Comparison of ENCODE assay signal across 13 mouse cellular contexts in genomic region chr6:141474696-141475095, GRCm38 (mm10). TPM values are rescaled to one million over a fixed set of nuclear protein-coding genes. Genes with fewer than 3 reads are reported as not detected.
DNase-seq lines count a peak whose midpoint lies in the region; ATAC-seq and TF ChIP-seq lines count a peak whose summit lies in the region.
"Had no signal": no experiment of that assay in that cellular context is flagged by ENCODE, and none has a peak within 500 bp of the region (broad histone marks: within the 10 kb centered on the region; RNA-seq: fewer than 3 reads in every experiment).

No protein-coding gene starts in this region.

- H3K36me3 ChIP-seq in heart, embryonic 12.5 days = peaks cover 31% of the 10 kb centered on the region
- H3K36me3 ChIP-seq in lung, embryonic 14.5 days (ENCODE audit: insufficient read depth) = 0 out of 2 replicates have a peak, but pooled peaks cover 8% of the 10 kb centered on the region
- peaks cover 8% of the 10 kb centered on the region; the same call in 1 of the 2 replicates for H3K36me3 ChIP-seq in limb, embryonic 14.5 days (ENCODE audit: control insufficient read depth, insufficient read depth, low read length)
- H3K36me3 ChIP-seq: liver, embryonic 12.5 days; neural tube, embryonic 12.5 days had no signal

- no peak for TF ChIP-seq POLR2A in lung, adult 2 months (IDR thresholded peaks at IDR 0.05; ENCODE audit: borderline replicate concordance, extremely low read depth, low read depth, low read length)
- no peak for TF ChIP-seq POLR2A in brain, embryonic 14.5 days (IDR thresholded peaks at IDR 0.05; ENCODE audit: borderline replicate concordance, extremely low read depth, insufficient read depth, insufficient read length, poor library complexity, severe bottlenecking)
- no peak for TF ChIP-seq POLR2A in limb, embryonic 14.5 days (IDR thresholded peaks at IDR 0.05; ENCODE audit: borderline replicate concordance, extremely low read depth, insufficient read depth, insufficient read length)

- TF ChIP-seq CTCF in lung, embryonic 14.5 days (IDR thresholded peaks at IDR 0.05; ENCODE audit: low read depth) = no peak
- TF ChIP-seq CTCF in lung, adult 2 months (IDR thresholded peaks at IDR 0.05; ENCODE audit: insufficient read depth, low read length) = no peak
- TF ChIP-seq CTCF in brain, embryonic 14.5 days (IDR thresholded peaks at IDR 0.05; ENCODE audit: borderline replicate concordance, extremely low read depth, insufficient read depth, insufficient read length) = no peak

- no peak overlapping the region for H3K4me3 ChIP-seq in heart, embryonic 12.5 days
- no peak overlapping the region for H3K4me3 ChIP-seq in lung, embryonic 14.5 days (ENCODE audit: low read depth, low read length)
- no peak overlapping the region for H3K4me3 ChIP-seq in lung, adult 2 months (replicated peaks; ENCODE audit: extremely low read depth, low read depth, low read length)
- no peak overlapping the region for H3K4me3 ChIP-seq in limb, embryonic 14.5 days (replicated peaks; ENCODE audit: low read length)
- H3K4me3 ChIP-seq: erythroblast, embryonic 14.5 days; liver, embryonic 12.5 days; neural tube, embryonic 12.5 days had no signal

- WGBS in heart, embryonic 12.5 days = 55% methylated on average over 3 of the region's 3 CpGs
- WGBS in lung, embryonic 14.5 days = 30% methylated on average over 3 of the region's 3 CpGs
- WGBS in lung, adult 2 months = 31% methylated on average over 3 of the region's 3 CpGs
- 13% methylated on average over 3 of the region's 3 CpGs for WGBS in limb, embryonic 14.5 days

- H3K27ac ChIP-seq in heart, embryonic 12.5 days (ENCODE audit: poor library complexity, severe bottlenecking) = no peak overlapping the region
- H3K27ac ChIP-seq in lung, embryonic 14.5 days (ENCODE audit: low read depth) = no peak overlapping the region
- H3K27ac ChIP-seq in limb, embryonic 14.5 days (replicated peaks; ENCODE audit: low read depth, low read length) = no peak overlapping the region
- H3K27ac ChIP-seq: liver, embryonic 12.5 days; neural tube, embryonic 12.5 days had no signal

- no peaks in the 10 kb centered on the region for H3K27me3 ChIP-seq in heart, embryonic 12.5 days (replicated peaks)
- no peaks in the 10 kb centered on the region for H3K27me3 ChIP-seq in lung, embryonic 14.5 days (ENCODE audit: insufficient read depth, low read length)
- no peaks in the 10 kb centered on the region for H3K27me3 ChIP-seq in limb, embryonic 14.5 days (ENCODE audit: control insufficient read depth, insufficient read depth, low read length)
- H3K27me3 ChIP-seq: liver, embryonic 12.5 days; neural tube, embryonic 12.5 days had no signal

- ATAC-seq in heart, embryonic 12.5 days (ENCODE audit: insufficient number of reproducible peaks, low FRiP score) = no peak
- ATAC-seq in lung, embryonic 14.5 days (ENCODE audit: insufficient read depth) = no peak
- ATAC-seq in limb, embryonic 14.5 days (ENCODE audit: low FRiP score, low read depth) = no peak
- ATAC-seq: hindbrain, embryonic 16.5 days; intestine, postnatal 0 days; liver, embryonic 12.5 days had no signal

- H3K9me3 ChIP-seq in heart, embryonic 12.5 days (replicated peaks) = peaks cover 2% of the 10 kb centered on the region; the same call in 1 of the 2 replicates
- no peaks in the 10 kb centered on the region for H3K9me3 ChIP-seq in lung, embryonic 14.5 days (ENCODE audit: low read depth, low read length)
- no peaks in the 10 kb centered on the region for H3K9me3 ChIP-seq in limb, embryonic 14.5 days (ENCODE audit: control insufficient read depth, low read length)
- H3K9me3 ChIP-seq: neural tube, embryonic 12.5 days had no signal

- no peak overlapping the region for H3K9ac ChIP-seq in heart, embryonic 12.5 days
- no peak overlapping the region for H3K9ac ChIP-seq in lung, embryonic 14.5 days
- H3K9ac ChIP-seq in limb, embryonic 14.5 days (ENCODE audit: low read depth, low read length, severe bottlenecking) = no peak overlapping the region
- H3K9ac ChIP-seq: liver, embryonic 12.5 days; neural tube, embryonic 12.5 days had no signal

- peak; percentile 74 for DNase-seq in heart, adult 11 months
- DNase-seq in lung, embryonic 14.5 days = peak; percentile 41
- DNase-seq in lung, adult 2 months = no peak
- DNase-seq in brain, embryonic 14.5 days (ENCODE audit: low read depth) = peak; percentile 78
- peak; percentile 44 for DNase-seq in limb, embryonic 14.5 days (ENCODE audit: low spot score)
- DNase-seq in layer of hippocampus, adult 11-12 months (ENCODE audit: low spot score) = no peak
- DNase-seq: cerebellum, adult 9-11 months had no signal

- no peak overlapping the region for H3K4me2 ChIP-seq in heart, embryonic 12.5 days
- no peak overlapping the region for H3K4me2 ChIP-seq in lung, embryonic 14.5 days
- H3K4me2 ChIP-seq in limb, embryonic 14.5 days (replicated peaks; ENCODE audit: low read depth, low read length, severe bottlenecking) = no peak overlapping the region
- H3K4me2 ChIP-seq: liver, embryonic 12.5 days; neural tube, embryonic 12.5 days had no signal

- peaks cover 5% of the 10 kb centered on the region; the same call in 1 of the 2 replicates for H3K4me1 ChIP-seq in heart, embryonic 12.5 days (replicated peaks)
- no peaks in the 10 kb centered on the region for H3K4me1 ChIP-seq in lung, embryonic 14.5 days (ENCODE audit: insufficient read depth)
- H3K4me1 ChIP-seq in lung, adult 2 months (ENCODE audit: control insufficient read depth, insufficient read depth, low read length) = no peaks in the 10 kb centered on the region
- 0 out of 2 replicates have a peak, but pooled peaks cover 5% of the 10 kb centered on the region for H3K4me1 ChIP-seq in limb, embryonic 14.5 days (ENCODE audit: control insufficient read depth, insufficient read depth, low read length)
- H3K4me1 ChIP-seq: liver, embryonic 12.5 days; neural tube, embryonic 12.5 days had no signal

RNA-seq across cellular contexts. Expression of gene Slco1c1, which starts 49.5 kb away (rescaled TPM):
- polyA plus RNA-seq in heart, embryonic 12.5 days (2016; fragmentation: Nextera tagmentation; extraction: Ambion mirVana) = 0.10 and 0.13 TPM in 2 replicates
- polyA plus RNA-seq in lung, embryonic 14.5 days (2014; fragmentation: Nextera tagmentation; extraction: Ambion mirVana) = 0.18 TPM in 1 of 2 replicates, not detected in the other
- polyA plus RNA-seq in lung, adult 2 months (2012; rRNA removed) = 0.13 TPM in 1 of 2 replicates, not detected in the other
- 9.2 and 11.8 TPM in 2 replicates for polyA plus RNA-seq in brain, embryonic 14.5 days (2012; rRNA removed)
- polyA plus RNA-seq in limb, embryonic 14.5 days (2012; rRNA removed) = 0.26 and 0.29 TPM in 2 replicates
- 0.33 and 0.43 TPM in 2 replicates for polyA plus RNA-seq in limb, embryonic 14.5 days (2014; fragmentation: Nextera tagmentation; extraction: Ambion mirVana)
- polyA plus RNA-seq: erythroblast, embryonic 14.5 days; liver, embryonic 12.5 days had no signal

Comparison
In these comparisons a context has a peak if more than half of its experiments do, and no peak if none do; other contexts are left out.
1. DNase-seq: peak in heart, adult 11 months (single experiment), lung, embryonic 14.5 days (single experiment), brain, embryonic 14.5 days (single experiment) and limb, embryonic 14.5 days (single experiment); none in lung, adult 2 months (single experiment) and layer of hippocampus, adult 11-12 months (single experiment).